Mouse (Mus musculus): ENCODE data around the gene Paics. TPM values are rescaled to one million over a fixed set of nuclear protein-coding genes. Genes with fewer than 3 reads are reported as not detected.

The Paics gene
- 124 TPM for polyA plus RNA-seq (2017; shearing (Covaris generic))

DNA sequence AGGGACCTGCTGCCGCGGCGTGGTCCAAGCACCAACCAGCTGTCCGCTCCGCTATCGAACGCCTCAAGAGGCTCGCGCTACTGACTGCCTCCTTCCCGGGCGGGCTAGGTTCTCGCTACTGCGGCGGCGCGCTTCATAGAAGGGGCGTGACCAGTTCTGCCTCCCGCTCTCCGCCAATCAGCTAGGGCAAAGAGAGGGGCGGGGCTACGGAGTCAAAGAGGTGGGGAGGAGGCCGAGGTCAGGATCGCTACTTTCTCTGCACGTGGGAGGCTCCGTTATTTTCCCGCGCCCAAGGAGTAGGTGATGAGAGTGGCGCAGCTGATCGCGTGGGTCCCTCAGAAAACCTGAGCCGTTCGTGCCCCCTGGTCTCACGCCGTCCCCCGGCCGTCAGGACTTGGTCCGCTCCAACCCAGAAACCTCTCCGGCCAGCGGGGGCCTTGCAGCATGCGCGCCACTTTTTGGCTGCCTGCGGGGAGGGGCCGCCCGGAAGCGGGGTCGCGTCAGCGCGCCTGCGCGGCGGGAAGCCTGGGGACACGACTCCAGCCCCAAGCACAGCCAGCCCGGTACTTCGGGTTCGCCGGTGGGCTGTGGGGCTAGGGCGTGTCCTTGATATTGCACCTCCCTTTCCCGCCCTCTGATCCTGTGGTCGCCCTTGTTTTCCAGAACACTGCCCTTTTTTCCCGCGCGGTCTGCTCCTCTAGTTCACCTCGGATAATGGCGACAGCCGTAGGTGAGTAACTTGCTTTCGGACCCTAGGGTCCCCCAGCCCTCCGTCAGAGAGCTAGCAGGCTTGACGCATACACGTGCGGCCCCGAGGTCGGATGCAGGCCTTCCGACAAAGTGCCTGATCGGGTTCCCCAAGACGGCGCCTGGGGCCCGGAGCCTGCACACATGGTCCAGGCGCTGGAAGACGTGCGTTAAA, at the start of gene Paics, which contains the start of gene Ppat:
TSS of gene Paics (plus strand) at position 202 of the 922 bp plus-strand sequence.
TSS of gene Ppat (minus strand) at position 473 of the 922 bp plus-strand sequence.

DNA sequence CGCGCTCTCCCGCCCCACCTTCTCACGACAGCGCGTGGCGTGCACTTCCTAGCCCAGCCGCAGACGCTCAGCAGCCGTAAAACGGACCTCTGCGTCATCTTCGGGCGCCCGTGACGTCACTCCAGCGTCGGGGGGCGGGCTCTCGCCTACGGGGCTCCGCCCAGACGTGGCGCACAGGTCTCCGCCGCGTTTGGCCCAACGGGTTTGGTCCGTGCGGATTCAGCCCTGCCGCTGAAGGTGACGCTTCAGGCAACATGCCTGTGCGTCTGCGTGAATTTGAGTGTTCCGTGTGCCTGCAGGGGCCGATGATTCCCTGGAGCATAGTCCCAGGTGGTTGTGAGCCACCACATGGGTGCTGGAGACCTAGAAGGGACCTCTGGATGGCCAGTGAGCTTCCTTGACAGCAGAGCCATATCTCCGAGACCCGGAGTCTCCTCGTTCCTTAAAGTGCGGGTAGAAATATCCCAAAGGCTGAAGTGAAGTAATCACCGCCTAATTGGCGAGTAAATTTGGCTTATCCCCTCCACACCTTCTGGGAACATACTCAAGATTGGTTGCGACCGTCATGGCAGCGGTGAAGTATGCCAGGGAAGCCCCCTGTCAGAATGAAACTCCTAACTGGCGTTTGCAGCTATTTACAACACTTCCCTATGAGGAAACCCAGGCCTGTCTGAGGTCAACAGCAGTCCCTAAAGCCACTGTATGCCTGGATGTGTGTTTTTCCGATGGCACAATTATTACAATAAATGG, 45.5 kb upstream of the Paics start, which contains the start of gene Aasdh:
TSS of gene Aasdh (minus strand) at position 110 of the 750 bp plus-strand sequence.

DNA sequence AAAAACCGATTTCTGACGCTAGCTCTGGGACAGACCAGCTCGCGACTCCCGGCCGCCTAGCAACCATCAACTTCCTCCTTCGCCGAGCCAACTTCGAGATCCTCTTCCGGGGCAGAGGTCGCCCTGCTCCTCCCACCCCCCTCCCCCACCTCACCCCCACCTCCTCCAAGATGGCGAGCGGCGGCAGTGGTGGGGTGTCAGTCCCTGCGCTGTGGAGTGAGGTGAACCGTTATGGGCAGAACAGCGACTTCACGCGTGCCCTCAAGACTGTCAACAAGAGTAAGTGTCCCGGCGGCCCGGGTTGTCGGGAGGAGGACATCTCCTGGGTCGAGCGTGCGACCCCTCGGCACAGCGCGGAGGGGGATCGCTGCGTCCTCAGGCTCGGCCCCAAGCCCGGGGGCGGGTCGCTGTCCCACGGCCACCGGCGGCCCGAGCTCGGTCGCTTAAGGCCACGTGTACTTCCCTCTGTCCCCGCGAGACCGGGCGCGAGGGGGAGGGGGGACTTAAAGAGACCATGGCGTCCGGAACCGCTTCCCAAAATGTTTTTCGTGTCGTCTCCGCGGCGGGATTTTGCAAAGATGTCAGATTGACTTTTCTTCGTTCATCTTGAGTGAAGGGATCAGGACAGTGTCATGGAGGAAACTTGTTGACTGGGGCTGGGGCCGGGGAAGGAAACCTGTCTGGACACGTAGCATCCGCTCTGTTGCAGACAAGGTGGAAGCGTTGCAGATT, 23.6 kb downstream of the Paics start, which contains the start of gene Srp72:
TSS of gene Srp72 (plus strand) at position 130 of the 732 bp plus-strand sequence.

DNA sequence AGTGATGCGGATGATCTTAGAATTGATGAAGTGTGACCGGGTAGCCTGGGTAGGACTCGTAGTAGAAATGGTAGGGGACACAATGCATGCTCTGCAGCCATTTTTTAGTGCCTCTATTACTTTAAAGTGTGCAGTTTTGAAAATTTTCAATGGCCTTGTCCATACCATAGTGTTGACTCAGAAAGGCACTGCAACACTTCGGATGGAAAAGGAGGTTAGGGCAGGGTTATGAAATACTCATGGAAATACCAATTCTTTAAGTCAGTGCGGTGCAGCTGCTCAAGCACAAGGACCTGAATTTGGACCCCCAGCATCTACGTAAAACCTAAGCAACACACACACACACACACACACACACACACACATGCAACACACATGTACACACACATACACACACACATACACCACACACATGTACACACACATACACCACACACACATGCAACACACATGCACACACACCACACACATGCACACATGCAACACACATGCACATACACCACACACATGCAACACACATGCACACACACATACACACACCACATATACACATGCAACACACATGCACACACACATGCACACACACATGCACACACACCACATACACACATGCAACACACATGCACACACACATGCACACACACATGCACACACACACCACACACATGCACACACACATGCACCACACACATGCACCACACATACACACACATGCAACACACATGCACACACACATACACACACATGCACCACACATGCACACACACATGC, 53.1 kb downstream of the Paics start, which contains the start of gene Arl9:
TSS of gene Arl9 (plus strand) at position 5 of the 771 bp plus-strand sequence.

DNA sequence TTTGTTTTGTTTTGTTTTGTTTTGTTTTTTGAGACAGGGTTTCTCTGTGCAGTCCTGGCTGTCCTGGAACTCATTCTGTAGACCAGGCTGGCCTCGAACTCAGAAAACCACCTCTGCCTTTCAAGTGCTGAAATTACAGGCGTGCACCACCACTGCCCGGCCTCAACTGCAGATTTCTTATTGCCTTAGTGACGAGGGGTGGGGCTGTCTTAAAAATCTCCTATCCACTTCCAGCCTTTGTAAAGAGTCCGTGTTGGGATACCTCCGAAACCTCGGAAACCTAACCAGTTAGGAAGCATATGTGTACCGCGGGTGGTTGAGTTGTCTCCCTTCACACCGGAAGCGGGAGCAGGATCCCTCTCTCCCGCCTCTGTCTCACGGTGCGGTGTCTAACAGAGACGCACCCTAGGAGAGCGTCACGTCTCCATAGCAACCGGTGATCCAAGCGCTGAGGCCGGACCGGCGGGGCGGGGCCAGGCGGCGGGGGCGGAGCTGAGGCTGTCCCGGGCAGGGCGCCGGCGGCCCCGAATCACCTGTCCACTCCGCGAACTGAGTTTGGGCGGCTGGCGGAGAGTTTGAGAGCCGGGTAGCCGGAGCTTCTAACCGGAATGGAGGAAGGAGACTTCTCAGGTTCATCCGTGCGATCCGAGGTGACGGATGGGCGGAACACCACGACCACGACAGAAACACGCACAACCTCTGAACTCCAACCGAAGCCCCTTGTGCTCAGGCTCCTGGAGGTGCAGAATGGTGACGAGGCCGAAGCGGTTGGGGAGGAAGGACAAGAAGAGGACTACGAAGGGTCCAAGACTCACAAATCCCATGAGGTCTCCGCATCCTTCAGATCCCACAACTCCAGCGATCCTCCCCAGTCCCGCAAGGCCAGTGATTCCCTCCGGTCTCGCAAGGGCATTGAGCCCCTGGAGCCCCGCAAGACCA, 64.7 kb downstream of the Paics start, which contains the start of gene Thegl:
TSS of gene Thegl (plus strand) at position 480 of the 939 bp plus-strand sequence.

Other genes starting within 250 kb of the Paics start
- gene Aasdh, start 45.8 kb upstream of the Paics start, polyA plus RNA-seq (2017; shearing (Covaris generic)): 23.4 TPM
- gene Ppat, start 271 bp downstream of the Paics start, polyA plus RNA-seq (2017; shearing (Covaris generic)): 40.4 TPM
- gene Srp72, start 23.4 kb downstream of the Paics start, polyA plus RNA-seq (2017; shearing (Covaris generic)): 85.9 TPM
- gene Arl9, start 52.7 kb downstream of the Paics start, polyA plus RNA-seq (2017; shearing (Covaris generic)): not detected
- gene Thegl, start 64.7 kb downstream of the Paics start, polyA plus RNA-seq (2017; shearing (Covaris generic)): not detected
- 305 TPM for gene Hopx, start 163.8 kb downstream of the Paics start, polyA plus RNA-seq (2017; shearing (Covaris generic))

Measured in CD4-positive, CD25-positive, alpha-beta regulatory T cell (primary cell).